Mouse (Mus musculus): ENCODE results near the gene S1pr2. TPM values are rescaled to one million over a fixed set of nuclear protein-coding genes. Genes with fewer than 3 reads are reported as not detected.

S1pr2 gene
- polyA plus RNA-seq (2012; rRNA removed) = 24.2 and 32.1 TPM in 2 replicates

- TF ChIP-seq POLR2A (IDR thresholded peaks at IDR 0.05; ENCODE audit: borderline replicate concordance, extremely low read depth, low read depth, low read length) (peak; percentile 74; the same call in 1 of the 2 replicates), CTCF (IDR thresholded peaks at IDR 0.05; ENCODE audit: insufficient read depth, low read length) (no peak)
- Histone ChIP-seq H3K4me3 (replicated peaks; ENCODE audit: extremely low read depth, low read depth, low read length) (peak within 1 kb of the TSS; percentile 89), H3K4me1 (ENCODE audit: control insufficient read depth, insufficient read depth, low read length) (peaks cover 21% of the 10 kb centered on the region)
- DNase-seq = peak; percentile 84
- under 1% methylated on average over 46 of the region's 47 CpGs for WGBS
These were observed at the start of gene S1pr2 for GRCm38 (mm10) chr9:20976216-20976960. Gene S1pr2, minus strand, starts transcription at chr9:20976781.

GRCm38 (mm10) chr9:21025258-21025810, 48.8 kb upstream of the S1pr2 start:
- Histone ChIP-seq H3K4me1 (ENCODE audit: control insufficient read depth, insufficient read depth, low read length) (peaks cover 14% of the 10 kb centered on the region), H3K4me3 (replicated peaks; ENCODE audit: extremely low read depth, low read depth, low read length) (peak overlapping the region; percentile 65)
- peak; percentile 77 for DNase-seq
- 54% methylated on average over 19 of the region's 19 CpGs for WGBS
- TF ChIP-seq POLR2A (IDR thresholded peaks at IDR 0.05; ENCODE audit: borderline replicate concordance, extremely low read depth, low read depth, low read length) = peak; percentile 69; the same call in 1 of the 2 replicates
- TF ChIP-seq CTCF (IDR thresholded peaks at IDR 0.05; ENCODE audit: insufficient read depth, low read length) = no peak

DNA sequence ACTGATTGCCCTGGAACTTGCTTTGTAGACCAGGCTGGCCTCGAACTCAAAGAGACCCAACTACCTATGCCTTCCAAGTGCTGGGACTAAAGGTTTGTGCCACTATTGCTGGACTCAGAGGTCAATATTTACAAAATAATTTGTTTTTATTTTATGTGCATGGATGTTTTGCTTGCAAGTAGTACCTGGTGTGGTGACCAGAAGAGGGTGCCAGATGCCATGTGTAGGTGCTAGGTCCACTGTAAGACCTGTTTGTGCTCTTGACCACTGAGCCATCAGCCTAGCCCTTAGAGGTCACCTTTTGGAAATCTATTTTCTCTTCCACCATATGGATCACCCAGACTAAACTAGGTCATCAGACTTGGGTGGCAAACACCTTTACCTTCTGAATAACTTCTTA, 46.1 kb upstream of the S1pr2 start:
- 0 out of 2 replicates have a peak, but pooled peaks have one; percentile 5 for TF ChIP-seq CTCF (IDR thresholded peaks at IDR 0.05; ENCODE audit: insufficient read depth, low read length)
- no peak for TF ChIP-seq POLR2A (IDR thresholded peaks at IDR 0.05; ENCODE audit: borderline replicate concordance, extremely low read depth, low read depth, low read length)
- no peak overlapping the region for H3K4me3 ChIP-seq (replicated peaks; ENCODE audit: extremely low read depth, low read depth, low read length)
- DNase-seq = no peak
- peaks cover 12% of the 10 kb centered on the region for H3K4me1 ChIP-seq (ENCODE audit: control insufficient read depth, insufficient read depth, low read length)
- 78% methylated on average over 1 of the region's 1 CpGs for WGBS

GRCm38 (mm10) chr9:21022288-21022687, 45.7 kb upstream of the S1pr2 start:
- Histone ChIP-seq H3K4me3 (replicated peaks; ENCODE audit: extremely low read depth, low read depth, low read length) (no peak overlapping the region), H3K4me1 (ENCODE audit: control insufficient read depth, insufficient read depth, low read length) (peaks cover 14% of the 10 kb centered on the region)
- WGBS = 41% methylated on average over 6 of the region's 6 CpGs
- DNase-seq = peak; percentile 53
- TF ChIP-seq POLR2A (IDR thresholded peaks at IDR 0.05; ENCODE audit: borderline replicate concordance, extremely low read depth, low read depth, low read length) = no peak
- no peak for TF ChIP-seq CTCF (IDR thresholded peaks at IDR 0.05; ENCODE audit: insufficient read depth, low read length)

DNA sequence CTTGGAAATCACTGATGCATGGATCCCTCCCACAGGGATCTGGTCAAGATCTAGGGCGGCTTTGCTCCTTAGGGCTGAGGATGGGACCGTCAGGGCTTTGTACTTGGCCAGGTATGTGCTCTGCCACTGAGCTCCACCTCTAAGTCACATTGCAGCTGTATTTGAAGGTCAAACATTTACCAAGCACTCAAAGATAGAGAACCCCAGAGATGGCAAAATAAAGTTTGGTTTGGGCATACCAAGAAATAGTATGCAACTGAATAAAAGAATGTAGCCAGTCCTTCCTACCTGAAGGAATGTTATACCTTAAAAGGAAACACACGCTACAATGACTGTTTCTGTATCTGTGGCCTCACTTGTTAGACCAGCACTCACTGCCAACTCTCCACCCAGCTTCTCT, 44.8 kb upstream of the S1pr2 start:
- H3K4me1 ChIP-seq (ENCODE audit: control insufficient read depth, insufficient read depth, low read length) = peaks cover 17% of the 10 kb centered on the region
- H3K4me3 ChIP-seq (replicated peaks; ENCODE audit: extremely low read depth, low read depth, low read length) = no peak overlapping the region
- TF ChIP-seq POLR2A (IDR thresholded peaks at IDR 0.05; ENCODE audit: borderline replicate concordance, extremely low read depth, low read depth, low read length) (no peak), CTCF (IDR thresholded peaks at IDR 0.05; ENCODE audit: insufficient read depth, low read length) (no peak)
- 71% methylated on average over 3 of the region's 3 CpGs for WGBS
- no peak for DNase-seq

- WGBS = 57% methylated on average over 2 of the region's 2 CpGs
- DNase-seq = no peak
- H3K4me3 ChIP-seq (replicated peaks; ENCODE audit: extremely low read depth, low read depth, low read length) = no peak overlapping the region
- TF ChIP-seq CTCF (IDR thresholded peaks at IDR 0.05; ENCODE audit: insufficient read depth, low read length) (no peak), POLR2A (IDR thresholded peaks at IDR 0.05; ENCODE audit: borderline replicate concordance, extremely low read depth, low read depth, low read length) (no peak; the same call in 1 of the 2 replicates)
- H3K4me1 ChIP-seq (ENCODE audit: control insufficient read depth, insufficient read depth, low read length) = peaks cover 23% of the 10 kb centered on the region
These were observed 42.0 kb upstream of the S1pr2 start for GRCm38 (mm10) chr9:21018600-21018999.

- DNase-seq = no peak
- Histone ChIP-seq H3K4me1 (ENCODE audit: control insufficient read depth, insufficient read depth, low read length) (peaks cover 26% of the 10 kb centered on the region), H3K4me3 (replicated peaks; ENCODE audit: extremely low read depth, low read depth, low read length) (peak overlapping the region; percentile 57)
- TF ChIP-seq POLR2A (IDR thresholded peaks at IDR 0.05; ENCODE audit: borderline replicate concordance, extremely low read depth, low read depth, low read length) (0 out of 2 replicates have a peak, but pooled peaks have one; percentile 6), CTCF (IDR thresholded peaks at IDR 0.05; ENCODE audit: insufficient read depth, low read length) (no peak)
- 18% methylated on average over 4 of the region's 4 CpGs for WGBS
These were observed 40.6 kb upstream of the S1pr2 start for GRCm38 (mm10) chr9:21017177-21017575.

DNA sequence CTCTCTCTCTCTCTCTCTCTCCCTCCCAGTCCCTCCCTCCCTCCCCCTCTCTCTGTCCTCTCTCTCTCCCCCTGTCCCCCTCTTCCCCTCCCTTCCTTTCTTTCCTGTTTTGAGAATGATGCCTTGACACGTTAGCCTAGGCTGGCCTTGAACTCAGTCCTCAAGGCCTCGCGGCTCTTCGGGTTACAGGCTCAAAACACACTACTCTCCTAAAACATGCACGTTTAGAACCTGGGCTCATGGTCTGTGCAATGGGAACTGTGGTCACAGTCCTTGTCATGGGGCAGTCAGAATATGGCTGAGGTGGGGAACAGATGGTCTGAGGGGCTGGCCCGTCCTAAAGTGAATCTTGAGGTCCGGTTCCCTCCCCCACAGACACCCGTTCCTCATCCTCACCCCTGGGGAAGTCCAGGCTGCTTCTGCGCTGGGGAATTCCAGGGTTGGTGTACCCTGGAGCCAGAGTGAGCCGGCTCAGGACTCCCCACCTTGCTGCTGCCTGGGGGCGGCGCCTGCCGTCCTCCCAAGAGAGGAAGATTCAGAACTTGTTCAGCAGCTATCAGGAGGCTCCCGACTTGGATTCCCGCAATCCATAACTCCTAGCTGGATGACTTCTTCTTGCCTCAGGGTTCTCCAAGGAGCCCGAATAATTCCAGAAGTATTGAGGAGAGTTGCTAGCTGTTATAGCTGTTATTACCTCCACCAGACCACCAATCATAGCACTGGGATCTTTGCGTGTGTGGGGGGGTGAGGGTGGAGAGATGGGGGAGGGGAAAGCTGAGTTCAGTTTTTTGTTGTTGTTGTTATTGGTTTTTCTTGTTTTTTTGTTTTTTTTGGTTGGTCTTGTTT, 40.0 kb upstream of the S1pr2 start:
- H3K4me3 ChIP-seq (replicated peaks; ENCODE audit: extremely low read depth, low read depth, low read length) = peak overlapping the region; percentile 89
- TF ChIP-seq CTCF (IDR thresholded peaks at IDR 0.05; ENCODE audit: insufficient read depth, low read length) = no peak
- TF ChIP-seq POLR2A (IDR thresholded peaks at IDR 0.05; ENCODE audit: borderline replicate concordance, extremely low read depth, low read depth, low read length) = 0 out of 2 replicates have a peak, but pooled peaks have one; percentile 6
- H3K4me1 ChIP-seq (ENCODE audit: control insufficient read depth, insufficient read depth, low read length) = peaks cover 28% of the 10 kb centered on the region
- 5% methylated on average over 17 of the region's 17 CpGs for WGBS
- peak; percentile 61 for DNase-seq

DNA sequence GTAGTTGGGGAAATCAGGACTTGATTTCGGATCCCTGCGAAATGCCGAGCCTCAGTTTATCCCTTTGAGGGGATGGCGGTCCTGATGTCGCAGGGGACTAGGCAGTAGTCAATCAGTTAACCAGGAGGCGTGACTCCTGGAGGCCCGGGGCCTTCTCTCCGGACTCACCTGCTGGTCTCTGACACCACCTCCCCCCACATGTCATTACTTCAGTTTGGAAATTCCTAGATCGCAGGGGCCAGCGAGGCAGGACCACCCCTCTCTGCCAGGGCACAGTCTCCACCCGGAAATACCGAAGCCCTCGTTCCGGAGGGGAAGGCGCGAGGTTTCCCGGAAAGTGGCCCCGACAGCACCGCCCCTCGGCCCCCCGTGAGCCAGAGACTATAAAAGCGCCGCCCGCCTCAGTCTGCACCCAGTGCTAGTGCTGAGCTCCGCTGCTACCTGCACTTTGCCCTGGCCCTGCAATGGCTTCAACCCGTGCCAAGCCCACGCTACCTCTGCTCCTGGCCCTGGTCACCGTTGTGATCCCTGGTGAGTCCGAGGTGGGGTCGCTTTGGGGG, 39.1 kb upstream of the S1pr2 start, which contains the start of gene Icam1:
Gene Icam1 (plus strand): TSS at position 415 of the 560 bp plus-strand sequence.
- DNase-seq = peak; percentile 92
- under 1% methylated on average over 30 of the region's 30 CpGs for WGBS
- peak; percentile 100 for TF ChIP-seq POLR2A (IDR thresholded peaks at IDR 0.05; ENCODE audit: borderline replicate concordance, extremely low read depth, low read depth, low read length)
- no peak for TF ChIP-seq CTCF (IDR thresholded peaks at IDR 0.05; ENCODE audit: insufficient read depth, low read length)
- H3K4me1 ChIP-seq (ENCODE audit: control insufficient read depth, insufficient read depth, low read length) = peaks cover 27% of the 10 kb centered on the region
- H3K4me3 ChIP-seq (replicated peaks; ENCODE audit: extremely low read depth, low read depth, low read length) = peak within 1 kb of the TSS; percentile 89
